Mouse (Mus musculus) liver, adult 2 months (tissue): ENCODE measurements at regions not wholly inside any gene's neighbourhood (a gene's known extent, or its start where the extent isn't known, plus 50 kb on each side); places are given as distances from the start of the nearest gene placed in this dataset.

Experiments
- DNase-seq: peaks from one replicate; pipeline ENCODE4 v3.0.0-alpha.2; 2011; ENCODE audit warnings: low read depth, low spot score; ENCODE audit errors: extremely low read depth
- H3K27ac ChIP-seq: fragments of 200-500 bp; replicated peaks from 2 replicates; pipeline ENCODE4 v1.5.1; 2012; ENCODE audit warnings: low read depth, mild to moderate bottlenecking, control low read depth, inconsistent platforms, low read length; ENCODE audit not compliant: insufficient read depth
- H3K27me3 ChIP-seq: fragments of 200-500 bp; 2 replicates; pipeline ENCODE4 v1.6.1; 2012; ENCODE audit warnings: mild to moderate bottlenecking, moderate library complexity, low read length, inconsistent platforms; ENCODE audit not compliant: control insufficient read depth, insufficient read depth
- H3K36me3 ChIP-seq: fragments of 200-500 bp; 2 replicates; pipeline ENCODE4 v1.6.1; 2012; ENCODE audit warnings: low read length, inconsistent platforms; ENCODE audit not compliant: control insufficient read depth, insufficient read depth
- H3K4me1 ChIP-seq: fragments of 200-500 bp; 2 replicates; pipeline ENCODE4 v1.6.1; 2011; ENCODE audit warnings: low read length; ENCODE audit not compliant: control insufficient read depth, insufficient read depth
- H3K4me3 ChIP-seq: fragments of 200-500 bp; 2 replicates; pipeline ENCODE4 v1.5.1; 2011; ENCODE audit warnings: low read depth, mild to moderate bottlenecking, control low read depth, low read length, moderate library complexity; ENCODE audit not compliant: insufficient read depth
- H3K79me2 ChIP-seq: fragments of 200-500 bp; 2 replicates; pipeline ENCODE4 v1.6.1; 2012; ENCODE audit warnings: inconsistent platforms, mild to moderate bottlenecking, low read length, moderate library complexity; ENCODE audit not compliant: control insufficient read depth, insufficient read depth
- H3K9ac ChIP-seq: fragments of 200-500 bp; 2 replicates; pipeline ENCODE4 v1.6.1; 2012; ENCODE audit warnings: low read depth, mild to moderate bottlenecking, control low read depth, inconsistent platforms, low read length
- CTCF ChIP-seq: fragments of 200-500 bp; IDR thresholded peaks from 2 replicates; pipeline ENCODE4 v1.5.1; 2011; ENCODE audit warnings: low read depth, low read length, control low read depth
- POLR2A ChIP-seq: fragments of 200-500 bp; IDR thresholded peaks from 2 replicates; pipeline ENCODE4 v1.6.1; 2011; ENCODE audit warnings: low read length, control low read depth; ENCODE audit not compliant: insufficient read depth; ENCODE audit errors: extremely low read depth
- WGBS: fragments of 180-500 bp; shearing (Covaris S2); methylation state at CpG from one replicate; pipeline ENCODE4 v1.1.7; 2018; 5-methylcytosine and 5-hydroxymethylcytosine counted together

GRCm38 (mm10) chr15:56278622-56279301 lies 1198.7 kb downstream of the Slc22a22 start:
- H3K4me1 ChIP-seq: peaks cover 4% of the 10 kb centered on the region; the same call in 1 of the 2 replicates
- 33% methylated on average over 7 of the region's 7 CpGs for WGBS
- H3K9ac ChIP-seq: no peak overlapping the region
- H3K36me3 ChIP-seq: no peaks in the 10 kb centered on the region
- no peaks in the 10 kb centered on the region for H3K79me2 ChIP-seq
- H3K27me3 ChIP-seq: no peaks in the 10 kb centered on the region
- no peak overlapping the region for H3K4me3 ChIP-seq
- TF ChIP-seq POLR2A (no peak), CTCF (no peak)
- DNase-seq: peak; percentile 67
- no peak overlapping the region for H3K27ac ChIP-seq

GRCm38 (mm10) chr15:56278006-56278405 lies 1199.4 kb downstream of the Slc22a22 start:
- no peaks in the 10 kb centered on the region for H3K36me3 ChIP-seq
- H3K27me3 ChIP-seq: no peaks in the 10 kb centered on the region
- peaks cover 4% of the 10 kb centered on the region; the same call in 1 of the 2 replicates for H3K4me1 ChIP-seq
- DNase-seq: no peak
- no peak overlapping the region for H3K9ac ChIP-seq
- H3K79me2 ChIP-seq: no peaks in the 10 kb centered on the region
- 81% methylated on average over 3 of the region's 3 CpGs for WGBS
- H3K4me3 ChIP-seq: no peak overlapping the region
- TF ChIP-seq CTCF: no peak
- TF ChIP-seq POLR2A: no peak
- H3K27ac ChIP-seq: no peak overlapping the region

- Histone ChIP-seq H3K9ac (no peak overlapping the region), H3K4me1 (peaks cover 3% of the 10 kb centered on the region), H3K27me3 (no peaks in the 10 kb centered on the region), H3K27ac (no peak overlapping the region), H3K36me3 (no peaks in the 10 kb centered on the region), H3K79me2 (no peaks in the 10 kb centered on the region), H3K4me3 (no peak overlapping the region)
- 65% methylated on average over 1 of the region's 1 CpGs for WGBS
- DNase-seq: no peak
- TF ChIP-seq CTCF (no peak), POLR2A (no peak)
Observed at GRCm38 (mm10) chr15:56248731-56249130, 1228.7 kb downstream of the Slc22a22 start.

GRCm38 (mm10) chr15:56244004-56244735 lies 1233.3 kb downstream of the Slc22a22 start:
- Histone ChIP-seq H3K79me2 (no peaks in the 10 kb centered on the region), H3K27ac (no peak overlapping the region), H3K9ac (no peak overlapping the region), H3K36me3 (no peaks in the 10 kb centered on the region), H3K27me3 (no peaks in the 10 kb centered on the region), H3K4me1 (peaks cover 6% of the 10 kb centered on the region), H3K4me3 (no peak overlapping the region)
- 38% methylated on average over 9 of the region's 9 CpGs for WGBS
- TF ChIP-seq POLR2A (no peak), CTCF (no peak)
- peak; percentile 53 for DNase-seq

GRCm38 (mm10) chr15:56202552-56202951 lies 1274.9 kb downstream of the Slc22a22 start:
- no peak overlapping the region for H3K9ac ChIP-seq
- no peak overlapping the region for H3K4me3 ChIP-seq
- TF ChIP-seq POLR2A: no peak
- no peak for TF ChIP-seq CTCF
- no peaks in the 10 kb centered on the region for H3K36me3 ChIP-seq
- no peak for DNase-seq
- no peaks in the 10 kb centered on the region for H3K79me2 ChIP-seq
- H3K27ac ChIP-seq: no peak overlapping the region
- WGBS: 75% methylated on average over 5 of the region's 5 CpGs
- no peaks in the 10 kb centered on the region for H3K4me1 ChIP-seq
- H3K27me3 ChIP-seq: no peaks in the 10 kb centered on the region

GRCm38 (mm10) chr15:56199336-56199735 lies 1278.1 kb downstream of the Slc22a22 start:
- no peaks in the 10 kb centered on the region for H3K27me3 ChIP-seq
- WGBS: 81% methylated on average over 2 of the region's 2 CpGs
- DNase-seq: no peak

More at GRCm38 (mm10) chr15:56199336-56199735, 1278.1 kb downstream of the Slc22a22 start:
- H3K9ac ChIP-seq: no peak overlapping the region
- H3K79me2 ChIP-seq: no peaks in the 10 kb centered on the region
- H3K36me3 ChIP-seq: no peaks in the 10 kb centered on the region
- TF ChIP-seq CTCF (no peak), POLR2A (no peak)
- H3K27ac ChIP-seq: no peak overlapping the region
- H3K4me1 ChIP-seq: no peaks in the 10 kb centered on the region
- H3K4me3 ChIP-seq: no peak overlapping the region
